Mouse (Mus musculus): ENCODE data around the gene Apol6.

DNA sequence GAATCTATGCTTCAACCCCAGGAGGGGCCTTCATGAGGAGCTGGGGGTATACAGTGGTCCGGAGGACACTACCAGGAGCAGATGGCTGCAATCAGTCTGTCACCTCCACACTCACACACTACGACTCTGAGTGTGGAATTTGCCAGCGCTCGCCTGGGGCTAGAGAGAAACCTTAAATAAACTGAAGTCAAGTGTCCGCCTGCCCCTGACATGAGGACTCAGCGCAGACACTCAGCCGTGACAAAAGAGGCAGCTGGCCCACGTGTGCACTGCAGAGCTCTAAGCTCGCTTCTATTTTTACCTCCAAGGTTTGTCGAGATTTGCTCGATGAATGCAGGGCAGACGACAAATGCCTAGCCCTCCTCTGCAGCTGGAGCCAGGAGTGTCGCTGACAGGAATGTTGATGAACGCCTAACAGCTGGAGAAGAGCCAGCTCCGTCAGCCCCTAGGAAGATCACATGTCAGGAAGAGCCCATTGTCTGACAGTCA, 30.7 kb upstream of the Apol6 start:
- TF ChIP-seq CTCF (IDR thresholded peaks at IDR 0.05; ENCODE audit: low read depth, low read length) (no peak), EP300 (IDR thresholded peaks at IDR 0.05; ENCODE audit: insufficient read depth, low read depth, low read length) (no peak), POLR2A (IDR thresholded peaks at IDR 0.05; ENCODE audit: insufficient read depth, low read length) (no peak)
